Mouse (Mus musculus) thymus, adult 2 months (tissue): ENCODE measurements at regions not wholly inside any gene's neighbourhood (a gene's known extent, or its start where the extent isn't known, plus 50 kb on each side); places are given as distances from the start of the nearest gene placed in this dataset.

Experiments
- CTCF ChIP-seq: fragments of 200-500 bp; IDR thresholded peaks from 2 replicates; pipeline ENCODE4 v1.5.1; 2012; ENCODE audit warnings: mild to moderate bottlenecking, control low read depth, low read length, moderate library complexity, borderline replicate concordance; ENCODE audit not compliant: control insufficient read depth, poor library complexity, insufficient read depth; ENCODE audit errors: extremely low read depth
- POLR2A ChIP-seq: fragments of 200-500 bp; IDR thresholded peaks from 2 replicates; pipeline ENCODE4 v1.6.1; 2012; ENCODE audit warnings: mild to moderate bottlenecking, low read length, control low read depth, moderate library complexity; ENCODE audit not compliant: control insufficient read depth, poor library complexity, insufficient read depth; ENCODE audit errors: extremely low read depth

DNA sequence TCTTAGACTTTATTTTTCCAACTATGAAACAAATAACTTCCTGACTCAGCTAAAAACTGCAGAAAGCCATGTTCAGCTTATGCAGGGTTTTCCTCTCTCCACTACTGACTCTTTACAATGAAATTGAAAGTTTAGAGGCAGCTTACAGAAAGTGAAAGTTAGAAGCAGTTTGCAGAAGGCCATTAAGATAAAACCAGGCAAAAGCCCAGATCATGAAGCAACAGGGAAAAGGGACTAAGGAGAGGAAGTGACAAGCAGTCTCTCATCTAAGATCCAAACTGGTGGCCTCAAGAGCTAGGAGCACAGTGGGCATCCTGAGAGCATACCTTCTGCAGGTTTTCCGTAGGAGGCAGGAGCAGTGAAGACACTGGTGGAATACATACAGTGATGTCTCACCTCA, 1721.2 kb downstream of the Car8 start:
- TF ChIP-seq POLR2A: no peak
- TF ChIP-seq CTCF: no peak
